Mouse (Mus musculus): Measurements from ENCODE around the gene H2-M10.2. TPM values are rescaled to one million over a fixed set of nuclear protein-coding genes. Genes with fewer than 3 reads are reported as not detected.
"Not testable (repeated sequence)": the region's sequence is repeated elsewhere in the genome, so short reads cannot be mapped to it uniquely, and the experiment has no call there.

H2-M10.2 gene
- polyA plus RNA-seq, 1 experiment from 2014 or later, result 0.25 TPM

DNA sequence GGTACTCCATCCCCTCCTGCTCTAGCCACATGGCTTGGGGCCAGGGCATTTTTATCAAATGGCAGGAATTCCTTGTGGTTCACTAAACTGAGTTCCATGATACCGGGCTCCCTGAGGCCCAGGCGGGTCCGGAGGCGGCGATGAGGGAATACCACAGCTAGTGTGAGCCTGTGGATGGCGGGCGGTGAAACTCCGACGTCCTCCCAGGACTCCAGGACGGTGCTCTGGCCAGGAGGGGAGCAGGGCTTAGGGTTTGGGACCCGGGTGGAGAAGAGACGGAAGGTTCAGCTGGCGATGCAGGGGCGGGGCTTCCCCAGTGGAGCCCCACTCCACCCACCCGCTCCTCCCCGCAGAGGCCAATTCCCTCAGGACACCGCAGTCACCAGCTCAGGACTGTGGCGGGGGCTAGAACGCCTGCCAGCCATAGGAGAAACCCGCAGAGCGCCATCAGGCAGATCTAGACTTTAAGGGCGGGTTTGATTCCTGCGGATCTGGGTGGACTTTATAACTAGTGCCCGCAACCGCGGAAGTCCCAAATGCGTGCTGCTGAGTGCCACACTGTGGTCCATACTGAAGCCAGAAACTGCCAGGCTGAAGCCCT is 48.9 kb downstream of the H2-M10.2 start:
- H3K4me3 ChIP-seq, result peak overlapping the region; percentile 42
- H3K36me3 ChIP-seq, result no peaks in the 10 kb centered on the region
- WGBS, result 2% methylated on average over 27 of the region's 27 CpGs
- H3K4me1 ChIP-seq, result peaks cover 15% of the 10 kb centered on the region
- peaks cover 37% of the 10 kb centered on the region for H3K27me3 ChIP-seq (ENCODE audit: low read depth, poor library complexity, severe bottlenecking)
- H3K27ac ChIP-seq, result 0 out of 2 replicates have a peak overlapping the region, but pooled peaks have one; percentile 36
- no peaks in the 10 kb centered on the region for H3K9me3 ChIP-seq (replicated peaks)
- DNase-seq (ENCODE audit: low spot score), result no peak

GRCm38 (mm10) chr17:36235300-36235699 is 51.0 kb downstream of the H2-M10.2 start:
- H3K27ac ChIP-seq; H3K4me3 ChIP-seq; H3K9me3 ChIP-seq (replicated peaks); H3K4me1 ChIP-seq; DNase-seq (ENCODE audit: low spot score); H3K36me3 ChIP-seq: not testable (repeated sequence)
- peaks cover 37% of the 10 kb centered on the region for H3K27me3 ChIP-seq (ENCODE audit: low read depth, poor library complexity, severe bottlenecking)
- WGBS, result 30% methylated on average over 9 of the region's 9 CpGs

Other genes starting within 250 kb of the H2-M10.2 start
- gene H2-T22, start 243.7 kb downstream of the H2-M10.2 start, polyA plus RNA-seq (2016; fragmentation: Nextera tagmentation; extraction: Ambion mirVana), result 5.6 and 9.7 TPM in 2 replicates
- not detected in 2 replicates for gene Gm6034, start 243.5 kb downstream of the H2-M10.2 start, polyA plus RNA-seq (2016; fragmentation: Nextera tagmentation; extraction: Ambion mirVana)
- not detected in 2 replicates for gene Gm11127, start 228.1 kb downstream of the H2-M10.2 start, polyA plus RNA-seq (2016; fragmentation: Nextera tagmentation; extraction: Ambion mirVana)
- gene Gm19684, start 164.8 kb downstream of the H2-M10.2 start, polyA plus RNA-seq (2016; fragmentation: Nextera tagmentation; extraction: Ambion mirVana), result not detected in 2 replicates
- gene Gm7030, start 157.1 kb downstream of the H2-M10.2 start, polyA plus RNA-seq (2016; fragmentation: Nextera tagmentation; extraction: Ambion mirVana), result not detected in 2 replicates
- gene Gm8909, start 118.0 kb downstream of the H2-M10.2 start, polyA plus RNA-seq (2016; fragmentation: Nextera tagmentation; extraction: Ambion mirVana), result not detected in 2 replicates
- gene H2-T3, start 96.2 kb downstream of the H2-M10.2 start, polyA plus RNA-seq (2016; fragmentation: Nextera tagmentation; extraction: Ambion mirVana), result not detected in 2 replicates
- gene Rpp21, start 28.4 kb downstream of the H2-M10.2 start, polyA plus RNA-seq (2016; fragmentation: Nextera tagmentation; extraction: Ambion mirVana), result 82.4 and 96.0 TPM in 2 replicates
- 20.1 and 24.2 TPM in 2 replicates for gene Trim39, start 14.2 kb downstream of the H2-M10.2 start, polyA plus RNA-seq (2016; fragmentation: Nextera tagmentation; extraction: Ambion mirVana)
- gene H2-M10.1, start 39.7 kb upstream of the H2-M10.2 start, polyA plus RNA-seq (2016; fragmentation: Nextera tagmentation; extraction: Ambion mirVana), result not detected in 2 replicates
- gene H2-M10.3, start 81.9 kb upstream of the H2-M10.2 start, polyA plus RNA-seq (2016; fragmentation: Nextera tagmentation; extraction: Ambion mirVana), result not detected in 2 replicates
- gene H2-M10.4, start 175.8 kb upstream of the H2-M10.2 start, polyA plus RNA-seq (2016; fragmentation: Nextera tagmentation; extraction: Ambion mirVana), result not detected in 2 replicates